Mouse (Mus musculus): ENCODE measurements around the gene Arhgef10l. TPM values are rescaled to one million over a fixed set of nuclear protein-coding genes. Genes with fewer than 3 reads are reported as not detected.

Arhgef10l gene
- polyA plus RNA-seq, 1 experiment from 2014 or later = 15.0 TPM

DNA sequence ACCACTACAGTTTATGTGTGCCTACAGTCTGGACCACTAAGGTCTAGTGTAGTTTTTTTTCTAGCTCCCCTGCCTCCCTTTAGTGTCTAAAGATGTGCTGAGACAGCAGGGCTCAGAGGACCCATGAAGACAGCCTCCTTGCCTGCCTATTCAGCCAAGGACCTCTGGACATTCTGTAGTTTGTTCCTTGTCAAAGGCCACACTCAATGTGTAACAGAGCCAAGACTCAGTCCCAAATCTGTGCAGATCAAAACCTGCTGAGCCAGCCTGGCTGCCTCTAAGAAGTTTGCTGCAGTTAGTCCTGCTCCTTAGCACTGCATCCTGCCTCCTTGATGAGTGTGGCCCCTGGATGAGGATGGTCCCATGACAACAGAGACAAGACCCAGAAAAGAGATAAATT lies 156.0 kb downstream of the Arhgef10l start:
- no peak for DNase-seq (ENCODE audit: low spot score)
- no peak overlapping the region for H3K27ac ChIP-seq (ENCODE audit: low read depth, low read length)

DNA sequence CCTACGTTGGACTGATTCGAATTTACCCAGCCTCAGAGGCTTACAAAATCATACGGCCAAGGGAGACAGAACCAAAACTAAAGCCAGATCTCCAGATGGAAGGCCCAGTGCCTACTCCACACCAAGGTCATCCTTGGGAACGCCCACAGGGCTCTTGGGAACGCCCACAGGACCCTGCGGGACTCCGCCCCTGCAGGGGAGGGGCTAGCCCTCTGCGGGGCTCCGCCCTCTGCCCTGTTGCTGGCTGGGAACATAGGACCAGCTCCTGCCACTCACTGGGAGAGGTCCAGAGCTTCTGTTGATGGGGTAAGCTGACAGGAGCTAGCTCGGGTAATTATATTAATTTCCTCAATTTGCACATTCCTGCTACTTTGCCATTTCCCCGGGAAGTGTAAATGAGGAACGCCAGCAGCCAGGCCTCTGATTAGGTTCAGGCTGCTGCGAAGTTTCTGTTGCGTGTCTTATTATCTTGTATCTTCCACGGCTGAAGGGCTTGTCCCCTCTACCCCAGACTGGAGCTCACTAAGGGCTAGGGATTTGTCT lies 158.6 kb downstream of the Arhgef10l start:
- WGBS = 34% methylated on average over 15 of the region's 15 CpGs
- peak; percentile 41; the same call in 1 of the 2 replicates for ATAC-seq
- Histone ChIP-seq H3K36me3 (ENCODE audit: control insufficient read depth, insufficient read depth, low read length) (peaks cover 3% of the 10 kb centered on the region; the same call in 1 of the 2 replicates), H3K9ac (ENCODE audit: low read length) (no peak overlapping the region), H3K27me3 (replicated peaks; ENCODE audit: control insufficient read depth, insufficient read depth, low read length) (no peaks in the 10 kb centered on the region), H3K4me3 (ENCODE audit: low read depth, low read length) (no peak overlapping the region), H3K9me3 (replicated peaks; ENCODE audit: control insufficient read depth, low read length) (no peaks in the 10 kb centered on the region), H3K4me1 (ENCODE audit: control insufficient read depth, insufficient read depth, low read length) (peaks cover 23% of the 10 kb centered on the region), H3K27ac (ENCODE audit: low read depth, low read length) (peak overlapping the region; percentile 58), H3K4me2 (ENCODE audit: low read length) (no peak overlapping the region)
- peak; percentile 69 for DNase-seq (ENCODE audit: low spot score)

More for the DNA sequence above, 156.0 kb downstream of the Arhgef10l start:
- no peaks in the 10 kb centered on the region for H3K9me3 ChIP-seq (replicated peaks; ENCODE audit: control insufficient read depth, low read length)
- no peak for ATAC-seq
- peaks cover 11% of the 10 kb centered on the region for H3K4me1 ChIP-seq (ENCODE audit: control insufficient read depth, insufficient read depth, low read length)
- H3K36me3 ChIP-seq (ENCODE audit: control insufficient read depth, insufficient read depth, low read length) = peaks cover 25% of the 10 kb centered on the region
- H3K4me3 ChIP-seq (ENCODE audit: low read depth, low read length) = no peak overlapping the region
- no peaks in the 10 kb centered on the region for H3K27me3 ChIP-seq (replicated peaks; ENCODE audit: control insufficient read depth, insufficient read depth, low read length)
- H3K4me2 ChIP-seq (ENCODE audit: low read length) = no peak overlapping the region
- no peak overlapping the region for H3K9ac ChIP-seq (ENCODE audit: low read length)

DNA sequence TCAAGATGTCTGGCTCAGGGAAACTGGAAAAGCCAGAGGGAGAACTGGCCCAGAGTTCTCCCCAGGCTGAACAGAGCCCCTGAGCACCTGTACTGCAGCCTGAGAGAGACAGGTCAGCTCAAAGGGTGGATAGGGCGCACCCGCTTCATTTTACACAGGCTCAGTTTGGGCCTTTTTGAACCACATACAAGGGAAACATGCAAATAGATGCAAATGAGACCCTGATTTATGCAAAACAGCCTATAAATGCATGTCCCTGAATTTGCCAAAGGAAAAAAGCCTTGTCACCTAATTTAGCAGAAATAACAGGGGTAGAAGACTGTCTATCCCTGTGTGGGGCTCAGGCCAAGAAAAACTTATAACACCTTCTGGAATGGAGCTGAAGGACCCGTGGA lies 160.2 kb downstream of the Arhgef10l start:
- Histone ChIP-seq H3K36me3 (ENCODE audit: control insufficient read depth, insufficient read depth, low read length) (no peaks in the 10 kb centered on the region), H3K9ac (ENCODE audit: low read length) (0 out of 2 replicates have a peak overlapping the region, but pooled peaks have one; percentile 21), H3K27me3 (replicated peaks; ENCODE audit: control insufficient read depth, insufficient read depth, low read length) (no peaks in the 10 kb centered on the region), H3K4me2 (ENCODE audit: low read length) (peak overlapping the region; percentile 24; the same call in 1 of the 2 replicates), H3K4me3 (ENCODE audit: low read depth, low read length) (no peak overlapping the region), H3K27ac (ENCODE audit: low read depth, low read length) (peak overlapping the region; percentile 86), H3K9me3 (replicated peaks; ENCODE audit: control insufficient read depth, low read length) (no peaks in the 10 kb centered on the region), H3K4me1 (ENCODE audit: control insufficient read depth, insufficient read depth, low read length) (peaks cover 23% of the 10 kb centered on the region)
- ATAC-seq (peak; percentile 54), DNase-seq (ENCODE audit: low spot score) (peak; percentile 75)
- 16% methylated on average over 3 of the region's 3 CpGs for WGBS

DNA sequence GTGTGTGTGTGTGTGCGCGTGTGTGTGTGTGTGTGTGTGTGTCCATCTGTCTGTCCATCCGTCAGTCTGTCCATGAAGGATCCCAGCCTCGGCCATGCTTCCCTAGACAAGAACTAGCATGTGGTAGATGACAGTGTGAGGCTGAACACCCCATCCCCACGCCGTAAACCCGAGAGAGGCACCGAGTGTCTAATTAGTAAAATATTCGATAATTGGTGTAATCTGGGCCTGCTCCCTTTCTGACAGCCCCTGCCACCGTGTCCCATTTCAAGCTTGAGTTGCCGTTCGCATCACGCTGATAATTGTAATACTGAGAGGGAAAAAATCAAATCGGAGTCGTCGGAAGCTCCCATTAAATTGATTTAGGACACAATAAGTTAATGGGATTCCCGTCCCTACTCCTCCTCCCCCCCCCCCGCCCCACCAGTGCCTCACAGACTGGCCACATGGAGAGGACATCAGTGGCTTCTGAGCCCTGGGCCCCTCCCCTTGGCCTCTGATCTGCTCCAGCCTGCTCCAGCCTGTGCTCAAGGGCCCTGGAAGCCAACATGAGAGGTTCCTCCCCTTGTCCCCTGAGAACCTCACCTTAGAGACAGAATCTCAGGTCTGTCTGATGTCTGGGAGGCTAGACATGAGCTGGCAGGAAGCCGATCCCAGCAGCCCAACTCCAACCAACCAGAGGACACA lies 160.7 kb downstream of the Arhgef10l start:
- ATAC-seq = peak; percentile 69
- 15% methylated on average over 19 of the region's 19 CpGs for WGBS
- DNase-seq (ENCODE audit: low spot score) = peak; percentile 73
- Histone ChIP-seq H3K9me3 (replicated peaks; ENCODE audit: control insufficient read depth, low read length) (no peaks in the 10 kb centered on the region), H3K4me3 (ENCODE audit: low read depth, low read length) (no peak overlapping the region), H3K36me3 (ENCODE audit: control insufficient read depth, insufficient read depth, low read length) (no peaks in the 10 kb centered on the region), H3K9ac (ENCODE audit: low read length) (peak overlapping the region; percentile 21; the same call in 1 of the 2 replicates), H3K27ac (ENCODE audit: low read depth, low read length) (peak overlapping the region; percentile 86), H3K4me2 (ENCODE audit: low read length) (peak overlapping the region; percentile 24; the same call in 1 of the 2 replicates), H3K27me3 (replicated peaks; ENCODE audit: control insufficient read depth, insufficient read depth, low read length) (no peaks in the 10 kb centered on the region), H3K4me1 (ENCODE audit: control insufficient read depth, insufficient read depth, low read length) (peaks cover 23% of the 10 kb centered on the region)

DNA sequence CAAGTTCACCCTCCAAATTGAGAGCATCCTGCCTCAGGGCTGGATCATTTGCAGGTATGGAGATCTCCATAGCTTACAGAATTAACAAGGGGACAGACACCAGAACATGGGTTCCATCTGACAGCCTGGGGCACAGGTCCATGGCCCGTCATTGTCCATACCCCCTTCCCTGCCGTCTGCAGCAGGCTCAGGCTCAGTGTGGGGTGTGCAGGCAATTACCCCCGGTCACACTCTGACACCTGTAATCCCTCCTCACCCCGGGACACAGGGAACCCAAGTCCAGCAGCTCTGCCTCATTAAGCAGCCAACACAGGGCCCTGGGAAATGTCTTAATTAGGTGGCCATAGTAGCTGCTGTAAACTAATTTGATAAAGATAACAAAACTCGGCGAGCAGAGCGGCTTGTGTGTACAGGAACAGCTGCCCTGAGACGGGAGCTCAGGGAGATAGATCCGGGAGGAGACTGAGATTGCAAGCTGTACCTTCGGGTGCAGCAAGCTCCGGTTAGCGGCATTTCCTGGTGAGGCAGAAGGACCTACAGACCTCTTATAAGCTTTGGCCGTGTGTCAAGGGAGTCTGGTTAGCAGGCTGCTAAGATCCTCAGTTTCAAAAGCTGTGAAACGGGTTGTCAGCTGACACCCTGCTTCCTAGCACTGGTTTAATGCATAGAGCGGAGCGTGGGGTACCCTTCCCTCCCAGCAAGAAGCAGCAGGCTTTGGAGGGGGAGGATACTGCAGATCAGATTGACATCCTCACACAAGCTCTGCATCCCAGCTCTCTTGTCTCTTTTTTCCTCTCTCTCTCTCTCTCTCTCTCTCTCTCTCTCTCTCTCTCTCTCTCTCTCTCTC lies 161.5 kb downstream of the Arhgef10l start:
- ATAC-seq (peak; percentile 59), DNase-seq (ENCODE audit: low spot score) (peak; percentile 75)
- Histone ChIP-seq H3K36me3 (ENCODE audit: control insufficient read depth, insufficient read depth, low read length) (no peaks in the 10 kb centered on the region), H3K27ac (ENCODE audit: low read depth, low read length) (peak overlapping the region; percentile 86), H3K27me3 (replicated peaks; ENCODE audit: control insufficient read depth, insufficient read depth, low read length) (no peaks in the 10 kb centered on the region), H3K4me1 (ENCODE audit: control insufficient read depth, insufficient read depth, low read length) (peaks cover 23% of the 10 kb centered on the region), H3K9ac (ENCODE audit: low read length) (peak overlapping the region; percentile 21; the same call in 1 of the 2 replicates), H3K4me2 (ENCODE audit: low read length) (peak overlapping the region; percentile 24; the same call in 1 of the 2 replicates), H3K4me3 (ENCODE audit: low read depth, low read length) (no peak overlapping the region), H3K9me3 (replicated peaks; ENCODE audit: control insufficient read depth, low read length) (no peaks in the 10 kb centered on the region)
- 4% methylated on average over 16 of the region's 16 CpGs for WGBS

DNA sequence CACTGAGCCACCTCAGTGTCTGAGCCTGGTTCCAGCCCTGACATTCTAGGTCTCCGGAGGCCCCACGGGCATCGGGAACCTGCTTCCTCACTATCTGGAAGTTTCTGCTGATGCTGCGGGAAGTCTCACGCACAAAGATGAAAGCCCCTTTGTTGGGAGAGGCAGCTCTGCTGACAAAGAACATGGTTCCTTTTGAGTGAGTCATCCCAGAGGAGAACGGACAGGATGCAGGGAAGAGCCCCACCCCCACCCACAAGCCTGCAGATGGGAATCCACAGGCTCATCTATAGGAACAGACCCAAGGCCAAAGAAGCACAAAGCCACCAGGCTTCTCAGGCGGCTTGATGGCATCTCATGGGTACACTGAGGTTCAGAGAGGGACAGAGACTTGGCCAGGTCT lies 165.0 kb downstream of the Arhgef10l start:
- WGBS = 58% methylated on average over 7 of the region's 7 CpGs
- no peaks in the 10 kb centered on the region for H3K36me3 ChIP-seq (ENCODE audit: control insufficient read depth, insufficient read depth, low read length)
- ATAC-seq = no peak

DNA sequence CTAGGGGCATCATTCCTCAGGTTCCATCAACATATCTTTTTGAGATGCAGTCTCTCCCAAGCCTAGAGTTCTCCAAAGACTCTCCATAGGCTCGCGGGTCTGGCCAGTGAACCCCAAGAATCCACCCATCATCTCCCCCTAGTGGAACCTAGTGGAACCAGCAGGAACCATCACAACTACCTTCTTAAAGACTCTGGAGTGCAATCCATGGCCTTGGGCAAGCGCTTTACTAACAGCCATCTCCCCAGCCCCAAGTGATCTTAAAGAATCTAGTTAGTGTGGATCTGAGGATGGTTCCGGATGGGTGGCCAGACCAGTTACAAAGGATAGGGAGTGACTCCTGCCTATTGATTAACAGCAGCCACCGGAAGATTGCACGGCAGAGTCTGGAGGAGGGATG lies 166.2 kb downstream of the Arhgef10l start:
- Histone ChIP-seq H3K27me3 (replicated peaks; ENCODE audit: control insufficient read depth, insufficient read depth, low read length) (no peaks in the 10 kb centered on the region), H3K9me3 (replicated peaks; ENCODE audit: control insufficient read depth, low read length) (no peaks in the 10 kb centered on the region), H3K27ac (ENCODE audit: low read depth, low read length) (no peak overlapping the region), H3K36me3 (ENCODE audit: control insufficient read depth, insufficient read depth, low read length) (no peaks in the 10 kb centered on the region), H3K4me3 (ENCODE audit: low read depth, low read length) (no peak overlapping the region), H3K4me1 (ENCODE audit: control insufficient read depth, insufficient read depth, low read length) (peaks cover 9% of the 10 kb centered on the region), H3K4me2 (ENCODE audit: low read length) (no peak overlapping the region), H3K9ac (ENCODE audit: low read length) (no peak overlapping the region)
- ATAC-seq (no peak), DNase-seq (ENCODE audit: low spot score) (no peak)
- WGBS = 86% methylated on average over 6 of the region's 6 CpGs

More for the DNA sequence above, 165.0 kb downstream of the Arhgef10l start:
- Histone ChIP-seq H3K4me2 (ENCODE audit: low read length) (no peak overlapping the region), H3K4me1 (ENCODE audit: control insufficient read depth, insufficient read depth, low read length) (peaks cover 20% of the 10 kb centered on the region), H3K9ac (ENCODE audit: low read length) (no peak overlapping the region), H3K27ac (ENCODE audit: low read depth, low read length) (no peak overlapping the region), H3K9me3 (replicated peaks; ENCODE audit: control insufficient read depth, low read length) (no peaks in the 10 kb centered on the region), H3K27me3 (replicated peaks; ENCODE audit: control insufficient read depth, insufficient read depth, low read length) (no peaks in the 10 kb centered on the region), H3K4me3 (ENCODE audit: low read depth, low read length) (no peak overlapping the region)
- DNase-seq (ENCODE audit: low spot score) = no peak

DNA sequence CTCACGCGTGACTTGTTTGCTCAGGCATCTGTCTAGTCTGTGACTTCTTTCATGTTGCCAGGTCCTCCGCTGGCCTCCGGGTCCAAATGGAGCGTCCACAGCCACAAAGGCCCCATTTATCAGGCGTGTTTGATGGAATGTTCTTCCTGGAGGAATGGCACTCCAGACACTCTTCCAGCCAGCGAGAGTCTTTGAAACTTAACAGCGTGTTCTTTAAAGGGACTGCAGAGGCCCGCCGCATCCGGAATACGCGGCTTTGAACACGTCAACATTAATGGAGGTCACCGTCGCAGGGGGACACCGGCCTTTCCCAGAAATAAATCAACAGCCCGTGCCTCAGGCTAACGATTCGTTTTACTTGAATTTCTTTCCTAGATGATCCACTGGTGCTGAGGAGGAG lies 168.6 kb downstream of the Arhgef10l start:
- WGBS = 67% methylated on average over 20 of the region's 20 CpGs

More for the DNA sequence above, 168.6 kb downstream of the Arhgef10l start:
- Histone ChIP-seq H3K27ac (ENCODE audit: low read depth, low read length) (no peak overlapping the region), H3K36me3 (ENCODE audit: control insufficient read depth, insufficient read depth, low read length) (no peaks in the 10 kb centered on the region), H3K9me3 (replicated peaks; ENCODE audit: control insufficient read depth, low read length) (no peaks in the 10 kb centered on the region), H3K4me3 (ENCODE audit: low read depth, low read length) (no peak overlapping the region), H3K9ac (ENCODE audit: low read length) (no peak overlapping the region), H3K27me3 (replicated peaks; ENCODE audit: control insufficient read depth, insufficient read depth, low read length) (no peaks in the 10 kb centered on the region), H3K4me2 (ENCODE audit: low read length) (no peak overlapping the region), H3K4me1 (ENCODE audit: control insufficient read depth, insufficient read depth, low read length) (no peaks in the 10 kb centered on the region)
- DNase-seq (ENCODE audit: low spot score) = no peak
- no peak; the same call in 1 of the 2 replicates for ATAC-seq
